Comparison of ENCODE assay signal across 9 mouse cellular contexts in genomic region chr15:6387729-6388070, GRCm38 (mm10). TPM values are rescaled to one million over a fixed set of nuclear protein-coding genes. Genes with fewer than 3 reads are reported as not detected.
A peak's percentile ranks its signal among the peaks of the same experiment; 100 is the strongest.
DNase-seq lines count a peak whose midpoint lies in the region; ATAC-seq and TF ChIP-seq lines count a peak whose summit lies in the region.
"Had no signal": no experiment of that assay in that cellular context is flagged by ENCODE, and none has a peak within 500 bp of the region (broad histone marks: within the 10 kb centered on the region; RNA-seq: fewer than 3 reads in every experiment).

No protein-coding gene starts in this region.

- WGBS in lung, embryonic 14.5 days = 8% methylated on average over 6 of the region's 6 CpGs
- WGBS in forebrain, embryonic 15.5 days = 20% methylated on average over 6 of the region's 6 CpGs
- WGBS in limb, embryonic 14.5 days = 3% methylated on average over 6 of the region's 6 CpGs
- 55% methylated on average over 6 of the region's 6 CpGs for WGBS in small intestine, adult 2 months

- no peaks in the 10 kb centered on the region for H3K9me3 ChIP-seq in lung, embryonic 14.5 days (ENCODE audit: low read depth, low read length)
- H3K9me3 ChIP-seq in forebrain, embryonic 15.5 days = no peaks in the 10 kb centered on the region
- H3K9me3 ChIP-seq in limb, embryonic 14.5 days (ENCODE audit: control insufficient read depth, low read length) = no peaks in the 10 kb centered on the region

- peak; percentile 35 for DNase-seq in lung, embryonic 14.5 days
- no peak for DNase-seq in lung, postnatal 4 days
- DNase-seq in limb, embryonic 14.5 days (ENCODE audit: low spot score) = no peak
- no peak for DNase-seq in left cerebral cortex, adult 8-10 months (ENCODE audit: low spot score in 2 of 2)
- DNase-seq in Muller cell, postnatal 12 days (ENCODE audit: inconsistent ontology term) = no peak
- no peak for DNase-seq in thymus, postnatal 0 days (ENCODE audit: low spot score)

- H3K27me3 ChIP-seq in lung, embryonic 14.5 days (ENCODE audit: insufficient read depth, low read length) = no peaks in the 10 kb centered on the region
- H3K27me3 ChIP-seq in forebrain, embryonic 15.5 days = no peaks in the 10 kb centered on the region
- H3K27me3 ChIP-seq in limb, embryonic 14.5 days (ENCODE audit: control insufficient read depth, insufficient read depth, low read length) = no peaks in the 10 kb centered on the region
- H3K27me3 ChIP-seq in small intestine, adult 2 months (ENCODE audit: control insufficient read depth, insufficient read depth, low read length) = no peaks in the 10 kb centered on the region

- H3K4me3 ChIP-seq in lung, embryonic 14.5 days (ENCODE audit: low read depth, low read length) = peak overlapping the region; percentile 49
- peak overlapping the region; percentile 52; the same call in 1 of the 2 replicates for H3K4me3 ChIP-seq in forebrain, embryonic 15.5 days
- H3K4me3 ChIP-seq in limb, embryonic 14.5 days (replicated peaks; ENCODE audit: low read length) = peak overlapping the region; percentile 54
- peak overlapping the region; percentile 26; the same call in 1 of the 2 replicates for H3K4me3 ChIP-seq in small intestine, adult 2 months (ENCODE audit: low read depth, low read length)

- peak overlapping the region; percentile 70 for H3K4me2 ChIP-seq in lung, embryonic 14.5 days
- peak overlapping the region; percentile 77 for H3K4me2 ChIP-seq in forebrain, embryonic 15.5 days (replicated peaks)
- H3K4me2 ChIP-seq in limb, embryonic 14.5 days (replicated peaks; ENCODE audit: low read depth, low read length, severe bottlenecking) = peak overlapping the region; percentile 63

- H3K27ac ChIP-seq in lung, embryonic 14.5 days (ENCODE audit: low read depth) = peak overlapping the region; percentile 58; the same call in 1 of the 2 replicates
- H3K27ac ChIP-seq in forebrain, embryonic 15.5 days (replicated peaks) = no peak overlapping the region
- H3K27ac ChIP-seq in limb, embryonic 14.5 days (replicated peaks; ENCODE audit: low read depth, low read length) = peak overlapping the region; percentile 74
- 0 out of 2 replicates have a peak overlapping the region, but pooled peaks have one; percentile 37 for H3K27ac ChIP-seq in small intestine, adult 2 months (ENCODE audit: insufficient read depth, low read depth, low read length)

- peak overlapping the region; percentile 64 for H3K9ac ChIP-seq in lung, embryonic 14.5 days
- no peak overlapping the region for H3K9ac ChIP-seq in forebrain, embryonic 15.5 days (replicated peaks)
- H3K9ac ChIP-seq in limb, embryonic 14.5 days (ENCODE audit: low read depth, low read length, severe bottlenecking) = peak overlapping the region; percentile 74

- ATAC-seq in lung, embryonic 14.5 days (ENCODE audit: insufficient read depth) = no peak
- no peak for ATAC-seq in forebrain, embryonic 15.5 days (replicated peaks)
- ATAC-seq in limb, embryonic 14.5 days (ENCODE audit: low FRiP score, low read depth) = no peak

- TF ChIP-seq POLR2A in limb, embryonic 14.5 days (IDR thresholded peaks at IDR 0.05; ENCODE audit: borderline replicate concordance, extremely low read depth, insufficient read depth, insufficient read length) = no peak
- TF ChIP-seq POLR2A in small intestine, adult 2 months (IDR thresholded peaks at IDR 0.05; ENCODE audit: low read depth, low read length) = no peak

- no peaks in the 10 kb centered on the region for H3K36me3 ChIP-seq in lung, embryonic 14.5 days (ENCODE audit: insufficient read depth)
- H3K36me3 ChIP-seq in forebrain, embryonic 15.5 days = no peaks in the 10 kb centered on the region
- H3K36me3 ChIP-seq in limb, embryonic 14.5 days (ENCODE audit: control insufficient read depth, insufficient read depth, low read length) = 0 out of 2 replicates have a peak, but pooled peaks cover 1% of the 10 kb centered on the region
- no peaks in the 10 kb centered on the region for H3K36me3 ChIP-seq in small intestine, adult 2 months (ENCODE audit: control insufficient read depth, insufficient read depth, low read length)

- no peak for TF ChIP-seq CTCF in lung, embryonic 14.5 days (IDR thresholded peaks at IDR 0.05; ENCODE audit: low read depth)
- no peak for TF ChIP-seq CTCF in small intestine, adult 2 months (IDR thresholded peaks at IDR 0.05; ENCODE audit: extremely low read depth, insufficient read length, insufficient replicate concordance, low read depth, low read length)

- peaks cover 5% of the 10 kb centered on the region; the same call in 1 of the 2 replicates for H3K4me1 ChIP-seq in lung, embryonic 14.5 days (ENCODE audit: insufficient read depth)
- H3K4me1 ChIP-seq in forebrain, embryonic 15.5 days = peaks cover 17% of the 10 kb centered on the region
- H3K4me1 ChIP-seq in limb, embryonic 14.5 days (ENCODE audit: control insufficient read depth, insufficient read depth, low read length) = peaks cover 45% of the 10 kb centered on the region
- 0 out of 2 replicates have a peak, but pooled peaks cover 2% of the 10 kb centered on the region for H3K4me1 ChIP-seq in small intestine, adult 2 months (ENCODE audit: control insufficient read depth, insufficient read depth, insufficient read length, low read length)

RNA-seq across cellular contexts. Expression of gene C9, which starts 57.4 kb away (rescaled TPM):
- polyA plus RNA-seq in lung, embryonic 14.5 days (2014; fragmentation: Nextera tagmentation; extraction: Ambion mirVana) = not detected in 2 replicates
- not detected in 2 replicates for polyA plus RNA-seq in forebrain, embryonic 15.5 days (2015; fragmentation: Nextera tagmentation; extraction: Ambion mirVana)
- polyA plus RNA-seq in limb, embryonic 14.5 days (2012; rRNA removed) = 0.11 and 0.14 TPM in 2 replicates
- polyA plus RNA-seq in limb, embryonic 14.5 days (2014; fragmentation: Nextera tagmentation; extraction: Ambion mirVana) = 0.14 and 0.25 TPM in 2 replicates
- not detected in 2 replicates for polyA plus RNA-seq in small intestine, adult 2 months (2012; rRNA removed)
- total RNA-seq in left cerebral cortex, adult 8-10 months (2022) = not detected
- polyA plus RNA-seq in thymus, postnatal 0 days (2015; fragmentation: Nextera tagmentation; extraction: Ambion mirVana) = 0.06 TPM in 1 of 2 replicates, not detected in the other
- polyA plus RNA-seq: large intestine, adult 2 months had no signal
